Mouse (Mus musculus) adipocyte (in vitro differentiated cells): Measurements from ENCODE around the gene Caskin1.

ENCODE experiments used
- DNase-seq: peaks from one replicate; pipeline ENCODE4 v3.0.0-alpha.2; 2016; ENCODE audit warnings: low spot score

Gene Caskin1

DNA sequence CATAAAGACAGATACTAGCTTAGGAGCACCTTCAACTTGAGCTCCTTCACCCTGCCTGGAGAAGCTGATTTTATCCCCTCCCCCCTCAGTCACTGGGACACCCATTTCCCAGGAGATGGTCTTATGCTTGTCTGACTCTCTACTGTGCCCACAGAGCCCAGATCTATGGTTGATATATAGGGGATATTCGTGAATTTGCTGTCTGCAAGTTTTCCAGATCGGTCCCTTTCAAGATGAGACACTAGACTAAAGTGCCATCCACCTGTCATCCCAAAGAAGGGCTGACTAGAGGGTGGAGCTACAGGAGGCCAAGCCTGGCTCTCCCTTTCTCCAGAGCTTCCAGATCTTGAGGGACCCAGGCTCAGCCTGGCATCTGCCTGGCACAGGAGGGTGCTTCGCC lies 42.7 kb downstream of the Caskin1 start:
- DNase-seq, result no peak

DNA sequence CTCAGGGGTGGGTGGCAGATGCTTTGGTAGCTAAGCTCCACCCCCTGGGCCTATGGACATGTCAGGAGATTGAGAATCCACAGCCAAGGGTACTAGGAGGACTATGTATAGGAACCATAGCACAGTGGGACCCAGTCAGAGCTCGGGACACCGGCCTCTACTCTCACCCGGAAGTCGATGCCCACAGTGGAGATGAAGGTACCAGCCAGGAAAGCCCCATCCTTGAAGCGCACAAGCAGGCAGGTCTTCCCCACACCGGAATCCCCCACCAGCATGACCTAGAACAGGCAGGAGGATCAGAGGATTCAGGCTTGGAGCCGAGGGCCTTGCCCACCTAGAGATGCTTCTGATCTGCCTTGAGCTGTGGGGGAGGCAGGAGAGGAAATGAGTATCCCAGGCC lies 43.6 kb downstream of the Caskin1 start:
- DNase-seq, result no peak

DNA sequence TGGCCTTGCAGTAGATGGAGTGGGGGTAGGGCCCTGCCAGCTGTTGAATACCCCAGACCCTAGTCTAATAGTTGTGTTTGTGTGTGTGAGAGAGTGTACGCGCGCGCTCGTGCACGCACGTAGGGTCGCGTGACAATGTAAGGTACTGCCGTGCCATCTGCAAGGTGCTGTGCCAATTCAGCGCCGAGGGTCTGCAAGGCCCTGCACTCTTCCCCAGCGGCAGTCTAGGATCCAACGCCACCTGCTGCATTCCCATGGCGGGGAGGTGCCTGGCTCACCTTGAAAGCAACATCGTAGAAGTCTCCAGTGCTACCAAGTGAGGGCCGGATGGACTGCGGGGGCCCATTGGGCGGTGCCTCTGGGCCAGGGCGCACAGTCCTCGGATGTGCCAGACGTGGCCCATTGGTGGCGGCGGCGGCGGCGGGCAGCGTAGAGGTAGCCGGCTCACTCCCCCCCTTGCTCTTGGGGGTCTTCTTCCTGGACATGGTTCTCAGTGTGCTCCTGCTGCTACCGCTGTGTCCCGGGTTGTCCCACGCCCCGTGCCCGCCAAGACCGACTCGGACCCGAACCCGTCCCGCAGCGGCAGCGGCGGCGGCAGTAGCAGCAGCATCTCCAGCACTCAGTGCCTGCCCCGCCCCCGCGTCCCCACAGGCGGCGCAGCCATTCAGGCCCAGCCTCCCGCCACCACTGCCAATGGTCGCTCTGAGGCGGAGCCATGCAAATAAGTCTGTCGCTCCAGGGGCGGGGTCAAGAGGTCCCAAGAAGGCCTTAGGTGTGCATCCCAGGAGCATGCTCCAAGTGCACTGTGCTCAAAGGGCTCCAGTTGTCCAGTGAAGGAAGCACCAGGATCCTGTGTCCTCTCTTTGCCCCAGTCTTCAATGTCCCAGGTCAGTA lies 44.9 kb downstream of the Caskin1 start:
- DNase-seq, result no peak

DNA sequence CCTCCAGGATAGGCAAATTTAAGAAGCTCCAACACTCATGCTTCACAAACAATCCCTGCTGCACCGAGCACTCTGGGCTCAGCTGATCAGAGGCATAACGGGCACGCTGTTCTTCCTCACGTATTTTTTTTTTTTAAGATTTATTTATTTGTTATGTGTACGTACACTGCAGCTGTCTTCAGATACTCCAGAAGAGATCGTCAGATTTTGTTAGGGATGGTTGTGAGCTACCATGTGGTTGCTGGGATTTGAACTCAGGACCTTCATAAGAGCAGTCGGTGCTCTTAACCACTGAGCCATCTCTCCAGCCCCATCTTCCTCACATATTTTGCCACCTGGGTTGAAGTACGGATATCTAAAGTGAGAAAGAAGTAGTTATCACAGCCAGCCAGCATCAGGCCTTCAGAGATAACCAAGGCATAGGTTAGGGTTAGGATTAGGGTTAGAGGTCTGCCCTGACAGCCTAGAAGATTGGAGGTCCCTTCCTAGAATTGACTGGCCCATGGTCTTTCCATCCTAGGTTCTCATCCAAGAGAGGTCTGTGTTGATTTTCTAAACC lies 45.8 kb downstream of the Caskin1 start, which contains the start of gene Rab26:
TSS of gene Rab26 (minus strand) at position 51 of the 559 bp plus-strand sequence.
- DNase-seq, result no peak

DNA sequence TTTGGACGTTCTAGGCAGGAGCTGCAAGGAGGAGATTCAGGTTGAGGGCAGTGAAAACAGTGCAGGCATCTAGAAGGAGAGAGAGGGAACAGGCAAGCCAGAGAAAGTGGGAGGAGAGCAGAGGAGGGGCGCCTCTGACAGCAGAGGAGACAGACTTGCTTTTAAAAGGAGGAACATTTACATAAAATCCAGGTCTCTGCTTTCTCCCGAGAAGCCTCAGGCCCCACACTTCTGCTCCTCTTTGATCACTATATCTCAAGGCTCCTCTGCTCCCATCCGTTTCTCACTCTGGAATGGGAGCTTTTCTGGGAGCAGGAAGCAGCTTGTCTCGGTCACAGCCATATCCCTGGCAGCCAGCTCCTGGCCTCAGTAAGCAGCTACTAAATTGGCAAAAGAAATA lies 46.9 kb downstream of the Caskin1 start:
- DNase-seq, result no peak

DNA sequence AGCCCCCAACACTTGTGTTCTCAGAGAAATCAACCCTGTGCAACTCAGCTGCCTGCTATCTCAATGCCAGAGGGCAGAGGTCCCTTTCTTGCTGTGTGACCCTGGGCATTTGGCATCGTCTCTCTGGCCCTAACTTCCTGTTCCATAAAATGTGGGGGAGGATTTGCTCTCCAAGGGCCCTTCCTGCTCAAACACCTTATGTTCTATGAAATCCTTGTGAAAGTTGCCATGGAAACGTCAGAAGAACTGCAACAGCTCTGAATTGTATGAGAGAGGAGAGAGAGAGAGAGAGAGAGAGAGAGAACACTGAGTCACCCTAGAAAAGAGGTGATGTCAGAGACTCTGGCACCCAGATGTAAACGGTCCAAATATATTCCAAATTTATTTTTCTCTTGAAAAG lies 49.1 kb downstream of the Caskin1 start:
- DNase-seq, result no peak

DNA sequence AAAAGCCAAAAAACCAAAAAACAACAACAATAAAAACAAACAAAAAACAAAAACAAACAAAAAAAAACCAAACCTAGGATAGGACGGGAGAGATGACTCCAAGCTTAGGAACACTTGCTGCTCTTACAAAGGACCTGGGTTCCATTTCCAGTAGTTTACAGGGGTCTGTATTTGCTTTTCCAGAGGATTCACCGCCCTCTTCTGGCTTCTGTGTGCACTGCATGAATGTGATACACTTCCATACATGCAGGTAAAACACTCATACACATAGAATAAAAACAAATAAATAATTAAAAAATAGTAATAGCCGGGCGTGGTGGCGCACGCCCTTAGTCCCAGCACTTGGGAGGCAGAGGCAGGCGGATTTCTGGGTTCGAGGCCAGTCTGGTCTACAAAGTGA lies 50.5 kb downstream of the Caskin1 start:
- DNase-seq, result peak; percentile 42

DNA sequence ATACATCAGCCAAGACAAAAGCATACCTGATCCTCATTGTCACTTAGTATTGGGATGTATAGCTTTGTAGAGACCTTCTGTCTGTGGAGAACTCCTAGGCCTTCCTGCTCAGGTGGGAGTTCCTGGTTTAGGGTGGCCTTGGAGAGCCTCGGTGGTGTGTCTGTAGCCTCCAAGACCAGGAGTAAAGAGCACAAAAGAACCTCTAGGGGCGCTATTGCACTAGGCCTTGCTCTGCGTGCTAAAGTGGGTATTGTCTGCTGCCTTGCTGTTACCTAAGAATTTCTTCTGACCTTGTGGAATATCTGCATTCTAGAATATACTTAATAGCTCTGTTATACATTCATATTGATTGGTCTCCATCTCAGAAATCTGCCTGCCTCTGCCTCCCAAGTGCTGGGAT lies 52.0 kb downstream of the Caskin1 start:
- peak; percentile 63 for DNase-seq

DNA sequence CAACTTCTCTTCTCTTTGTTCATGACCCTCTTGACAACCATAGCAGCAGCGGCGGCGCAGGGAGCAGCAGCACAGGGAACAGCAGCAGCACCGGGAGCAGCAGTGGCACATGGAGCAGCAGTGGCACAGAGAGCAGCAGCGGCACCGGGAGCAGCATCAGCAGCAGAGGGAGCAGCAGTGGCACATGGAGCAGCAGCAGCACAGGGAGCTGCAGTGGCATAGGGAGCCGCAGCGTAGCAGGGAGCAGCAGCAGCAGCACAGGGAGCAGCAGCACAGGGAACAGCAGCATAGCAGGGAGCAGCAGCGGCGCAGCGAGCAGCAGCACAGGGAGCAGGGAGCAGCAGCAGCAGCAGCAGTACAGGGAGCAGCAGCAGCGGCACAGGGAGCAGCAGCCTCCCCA lies 56.2 kb downstream of the Caskin1 start:
- no peak for DNase-seq

DNA sequence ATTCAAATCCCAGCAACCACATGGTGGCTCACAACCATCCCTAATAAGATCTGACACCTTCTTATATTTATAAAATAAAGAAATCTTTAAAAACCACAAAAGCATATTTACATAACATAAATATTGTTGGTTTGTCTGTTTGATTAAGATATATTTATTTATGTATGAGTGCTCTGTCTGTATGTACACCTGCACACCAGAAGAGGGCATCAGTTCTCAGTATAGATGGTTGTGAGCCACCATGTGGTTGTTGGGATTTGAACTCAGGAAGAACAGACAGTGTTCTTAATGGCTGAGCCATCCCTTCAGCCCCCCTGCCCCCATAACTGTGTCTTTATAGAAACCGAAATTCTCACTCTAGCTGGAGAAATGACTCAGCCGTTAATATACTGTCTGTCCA lies 56.8 kb downstream of the Caskin1 start:
- DNase-seq, result no peak

DNA sequence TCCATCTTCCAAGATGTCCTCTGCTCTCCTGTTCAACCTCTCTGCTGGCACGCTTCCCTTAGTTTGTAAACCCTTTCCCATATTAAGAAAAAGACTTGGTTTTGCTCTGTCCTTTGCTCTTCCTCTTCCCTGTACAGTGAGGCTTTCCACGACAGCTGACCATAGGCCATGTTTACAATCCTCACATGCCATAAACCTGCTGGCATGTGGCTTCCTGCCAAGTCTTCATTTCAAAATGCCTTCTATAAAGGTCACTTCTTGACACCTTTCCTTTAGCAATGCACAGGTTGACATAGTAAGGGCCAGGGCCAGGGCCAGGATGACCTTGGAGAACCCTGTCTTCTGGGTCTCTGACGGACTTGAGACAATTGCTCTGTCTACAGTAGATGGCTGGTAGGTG lies 57.8 kb downstream of the Caskin1 start:
- DNase-seq, result no peak

DNA sequence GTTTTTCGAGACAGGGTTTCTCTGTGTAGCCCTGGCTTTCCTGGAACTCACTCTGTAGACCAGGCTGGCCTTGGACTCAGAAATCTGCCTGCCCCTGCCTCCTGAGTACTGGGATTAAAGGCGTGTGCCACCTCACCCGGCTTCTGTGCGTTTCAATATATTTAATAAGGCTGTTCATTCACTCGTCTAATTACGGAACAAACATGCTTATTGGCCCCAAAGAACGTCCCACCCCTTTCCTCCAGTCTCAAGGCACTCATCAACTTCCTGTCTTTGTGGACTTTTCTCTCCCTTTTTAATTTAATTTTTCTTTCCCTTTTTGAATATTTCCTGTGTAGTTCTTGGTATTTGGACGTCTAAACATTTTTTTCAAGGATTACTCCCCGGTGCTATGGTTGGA lies 60.0 kb downstream of the Caskin1 start:
- DNase-seq, result no peak

DNA sequence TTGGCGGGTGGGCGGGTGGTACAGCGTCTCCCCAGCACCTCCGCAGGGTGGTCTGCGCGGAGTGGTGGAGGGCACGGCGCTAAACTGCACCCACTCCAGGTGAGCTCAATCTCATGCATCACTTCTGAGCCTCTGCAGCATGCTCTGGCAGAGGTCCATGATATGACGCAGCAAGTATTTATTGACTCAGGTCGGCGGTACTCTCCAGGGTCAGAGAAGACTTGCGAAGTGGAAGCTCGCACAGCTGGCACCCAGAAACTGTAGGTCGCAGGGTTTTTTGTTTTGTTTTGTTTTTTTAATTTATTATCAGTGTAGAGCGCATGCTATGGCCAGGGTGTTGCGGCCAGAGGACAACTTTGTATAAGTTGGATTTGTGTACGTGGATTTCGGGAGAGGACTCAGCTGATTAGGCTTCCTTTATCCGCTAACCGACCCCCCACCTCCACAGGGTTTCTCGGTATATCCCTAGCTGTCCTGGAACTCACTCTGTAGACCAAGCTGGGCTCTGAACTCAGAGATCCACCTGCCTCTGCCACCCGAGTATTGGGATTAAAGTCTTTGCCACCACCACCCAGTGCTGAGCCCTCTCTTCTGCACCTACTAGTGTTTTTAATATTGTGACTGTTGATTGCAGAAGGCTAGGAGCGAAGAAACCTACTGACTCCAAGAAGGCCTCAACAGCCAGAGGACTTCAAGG lies 60.7 kb downstream of the Caskin1 start:
- DNase-seq, result peak; percentile 32

DNA sequence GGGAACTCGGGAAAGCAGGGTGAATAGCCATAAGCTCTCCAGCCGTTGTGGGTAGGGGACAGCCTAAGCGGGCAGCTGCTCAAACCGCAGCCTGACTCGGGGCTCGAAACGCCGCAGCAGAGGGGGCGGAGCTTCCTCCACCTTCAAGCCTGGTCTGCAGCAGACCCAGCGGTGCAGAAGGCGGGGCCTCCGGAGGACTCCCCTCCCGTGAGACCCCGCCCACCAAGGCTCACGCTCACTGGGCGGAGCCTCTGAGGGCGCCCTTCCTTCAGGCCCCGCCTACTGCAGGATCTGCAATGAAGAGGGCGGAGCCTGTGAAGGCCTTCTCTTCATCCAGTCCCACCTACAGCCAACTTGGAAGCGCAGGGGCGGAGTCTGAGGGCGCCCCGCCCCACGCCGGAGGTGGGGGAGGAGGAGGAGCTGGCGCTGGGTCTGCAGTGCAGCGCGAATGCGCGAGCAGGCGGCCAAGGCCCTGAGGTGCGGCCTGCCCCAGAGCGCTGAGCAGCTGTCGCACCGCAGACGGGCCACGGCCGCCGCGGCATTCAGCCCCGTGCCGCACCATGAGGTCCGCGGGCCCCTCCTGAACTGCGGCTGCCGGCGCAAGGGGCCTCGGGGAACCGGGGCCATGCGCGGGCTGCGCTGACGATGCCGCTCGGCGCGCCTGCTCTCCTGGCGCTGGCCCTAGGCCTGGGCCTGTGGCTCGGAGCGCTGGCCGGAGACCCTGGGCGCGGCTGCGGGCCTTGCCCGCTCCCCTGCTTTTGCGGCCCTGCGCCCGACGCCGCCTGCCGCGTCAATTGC lies 61.4 kb downstream of the Caskin1 start, which contains the start of gene Pkd1:
TSS of gene Pkd1 (plus strand) at position 217 of the 798 bp plus-strand sequence.
- DNase-seq, result peak; percentile 100

DNA sequence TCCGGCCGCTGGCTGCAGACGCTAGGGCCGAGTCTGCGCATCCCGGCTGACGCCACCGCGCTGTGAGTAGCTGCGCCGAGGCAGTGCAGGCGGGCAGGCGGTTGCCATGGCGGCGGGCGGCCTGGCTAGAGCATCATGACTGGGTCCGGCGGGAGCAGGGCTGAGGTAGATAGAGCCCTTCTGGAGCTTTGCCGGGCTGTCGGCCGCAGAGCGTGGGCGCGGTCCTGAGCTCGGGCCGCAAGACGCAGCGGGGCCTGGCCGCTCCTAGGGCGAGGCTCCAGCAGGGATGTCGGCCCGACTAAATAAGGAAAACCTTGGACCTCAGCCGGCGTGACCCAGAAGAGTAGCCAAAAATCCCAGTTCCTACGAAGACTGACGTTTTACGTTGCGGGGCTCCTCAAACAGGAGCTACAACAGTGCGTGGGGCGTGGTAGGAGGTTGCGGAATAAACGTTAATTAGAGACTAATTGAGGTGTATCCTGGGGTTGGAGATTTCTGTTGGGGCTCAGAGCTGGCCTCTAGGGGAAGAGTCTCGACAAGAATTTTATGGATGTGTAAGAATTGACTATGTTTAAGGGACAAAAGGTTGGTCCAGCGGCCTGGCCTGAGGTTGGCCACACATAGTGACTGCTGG lies 62.1 kb downstream of the Caskin1 start:
- DNase-seq, result peak; percentile 67

DNA sequence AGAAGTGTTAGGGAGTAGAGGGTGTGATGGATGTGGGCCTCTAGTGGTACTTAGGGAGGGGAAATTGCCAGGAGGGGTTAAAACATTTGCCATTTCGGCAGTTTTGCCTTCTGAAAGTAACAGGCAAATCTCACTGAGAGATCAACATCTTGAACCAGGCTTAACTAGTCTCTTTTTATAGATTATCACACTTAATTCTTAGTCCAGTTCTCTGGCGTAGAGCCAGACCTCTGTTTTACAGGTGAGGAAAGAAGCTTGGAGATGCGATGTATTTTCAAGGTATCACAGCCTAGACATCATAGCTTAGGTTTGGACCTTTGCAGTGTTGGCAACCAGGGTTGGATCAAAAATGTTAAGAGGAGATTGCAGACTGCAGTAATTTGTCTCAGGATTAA lies 62.6 kb downstream of the Caskin1 start:
- DNase-seq, result no peak

DNA sequence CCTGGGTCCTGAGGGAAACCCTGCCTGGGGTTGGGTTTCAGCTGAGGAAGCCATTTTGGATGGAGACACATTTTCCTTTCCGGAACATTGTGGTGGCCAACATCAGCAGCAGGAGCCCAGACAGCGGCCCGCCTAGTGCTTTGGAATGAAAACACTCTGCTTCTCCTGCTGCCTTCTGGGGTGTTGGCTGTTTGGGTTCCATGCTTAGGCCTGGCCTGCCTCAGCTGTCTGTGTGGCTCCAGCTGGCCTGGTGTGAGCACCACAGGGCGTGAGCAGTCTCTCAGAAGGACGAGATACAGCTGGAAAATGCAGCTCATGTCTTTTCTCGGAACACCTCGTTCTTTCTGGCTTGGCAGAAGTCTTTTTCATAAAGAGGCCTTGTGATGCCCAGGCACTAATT lies 68.7 kb downstream of the Caskin1 start:
- no peak for DNase-seq
